Mouse (Mus musculus) heart, embryonic 11.5 days (tissue): Measurements from ENCODE around the gene Olfml3. TPM values are rescaled to one million over a fixed set of nuclear protein-coding genes. Genes with fewer than 3 reads are reported as not detected.

Experiments used
- ATAC-seq: fragments of 200-750 bp; cut with Nextera tagmentation; replicated peaks from 2 replicates; pipeline ENCODE4 v1.8.0; 2017; ENCODE audit warnings: moderate library complexity; ENCODE audit not compliant: insufficient number of reproducible peaks, low FRiP score, low TSS enrichment
- H3K27ac ChIP-seq: fragments of 300-500 bp; sonication (generic); 2 replicates; pipeline ENCODE4 v1.5.1; 2014; ENCODE audit warnings: mild to moderate bottlenecking, low read depth, low read length
- H3K27me3 ChIP-seq: fragments of 300-500 bp; sonication (generic); 2 replicates; pipeline ENCODE4 v1.6.1; 2014; ENCODE audit warnings: mild to moderate bottlenecking, low read length, mixed read lengths; ENCODE audit not compliant: control insufficient read depth, insufficient read depth
- H3K36me3 ChIP-seq: fragments of 300-500 bp; sonication (generic); 2 replicates; pipeline ENCODE4 v1.6.1; 2014; ENCODE audit warnings: mild to moderate bottlenecking, low read length, moderate library complexity, mixed read lengths; ENCODE audit not compliant: control insufficient read depth, insufficient read depth
- H3K4me1 ChIP-seq: fragments of 300-500 bp; sonication (generic); 2 replicates; pipeline ENCODE4 v1.6.1; 2014; ENCODE audit warnings: low read length; ENCODE audit not compliant: control insufficient read depth, insufficient read depth
- H3K4me2 ChIP-seq: fragments of 300-500 bp; sonication (generic); 2 replicates; pipeline ENCODE4 v1.6.1; 2014; ENCODE audit warnings: mild to moderate bottlenecking, moderate library complexity
- H3K4me3 ChIP-seq: fragments of 300-500 bp; sonication (generic); 2 replicates; pipeline ENCODE4 v1.5.1; 2014; ENCODE audit warnings: low read depth, low read length
- H3K9ac ChIP-seq: fragments of 300-500 bp; sonication (generic); 2 replicates; pipeline ENCODE4 v1.6.1; 2014; ENCODE audit warnings: mild to moderate bottlenecking, low read depth, low read length, moderate library complexity
- H3K9me3 ChIP-seq: fragments of 300-500 bp; sonication (generic); replicated peaks from 2 replicates; pipeline ENCODE4 v1.6.1; 2016; ENCODE audit warnings: low read length; ENCODE audit not compliant: control insufficient read depth
- WGBS: fragments of 180-500 bp; shearing (Covaris S2); extraction: QIAGEN DNeasy Blood & Tissue Kit; methylation state at CpG from one replicate; pipeline ENCODE4 v1.1.7; 2014; ENCODE audit not compliant: insufficient replicate concordance; 5-methylcytosine and 5-hydroxymethylcytosine counted together
- polyA plus RNA-seq: library from polyadenylated mRNA; unstranded; fragments of >200 nt; fragmentation: Nextera tagmentation; extraction: Ambion mirVana; gene quantifications from 2 replicates; pipeline ENCODE4 v1.2.1, GENCODE M21; 2014

Gene Olfml3
- polyA plus RNA-seq, 1 experiment from 2014 or later: 21.8 TPM

GRCm38 (mm10) chr3:103726642-103727041 is 11.2 kb downstream of the Olfml3 start:
- no peaks in the 10 kb centered on the region for H3K36me3 ChIP-seq
- H3K9me3 ChIP-seq: no peaks in the 10 kb centered on the region
- H3K27me3 ChIP-seq: no peaks in the 10 kb centered on the region
- no peaks in the 10 kb centered on the region for H3K4me1 ChIP-seq
- no peak overlapping the region for H3K27ac ChIP-seq
- ATAC-seq: no peak
- WGBS: 60% methylated on average over 3 of the region's 3 CpGs
- no peak overlapping the region for H3K4me2 ChIP-seq
- H3K9ac ChIP-seq: no peak overlapping the region
- no peak overlapping the region for H3K4me3 ChIP-seq

GRCm38 (mm10) chr3:103724137-103724536 is 13.7 kb downstream of the Olfml3 start:
- 42% methylated on average over 3 of the region's 3 CpGs for WGBS

DNA sequence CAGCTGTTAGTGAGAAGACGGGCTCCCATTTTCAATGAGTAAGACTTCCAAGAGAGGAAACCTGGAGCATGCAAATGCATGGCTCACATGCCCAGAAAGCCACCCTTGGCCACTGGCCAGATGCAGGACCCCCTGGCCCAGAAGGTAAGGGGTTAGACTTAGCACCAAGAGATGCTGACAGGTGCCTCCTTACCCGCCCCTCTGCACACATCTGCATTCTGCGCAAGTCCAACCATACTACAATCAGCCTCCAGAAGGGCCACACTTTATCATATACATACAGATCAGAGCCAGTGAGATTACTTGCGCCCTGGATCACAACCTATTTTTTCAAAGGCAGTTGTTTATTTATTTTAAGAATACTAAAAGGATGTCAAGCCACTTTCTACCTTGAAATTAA is 19.1 kb downstream of the Olfml3 start:
- no peak for ATAC-seq
- no peak overlapping the region for H3K9ac ChIP-seq
- no peak overlapping the region for H3K4me3 ChIP-seq
- WGBS: 86% methylated on average over 4 of the region's 4 CpGs
- H3K4me1 ChIP-seq: peaks cover 3% of the 10 kb centered on the region; the same call in 1 of the 2 replicates
- H3K36me3 ChIP-seq: no peaks in the 10 kb centered on the region
- H3K27ac ChIP-seq: no peak overlapping the region
- H3K9me3 ChIP-seq: no peaks in the 10 kb centered on the region
- H3K27me3 ChIP-seq: no peaks in the 10 kb centered on the region
- H3K4me2 ChIP-seq: no peak overlapping the region

More at GRCm38 (mm10) chr3:103724137-103724536, 13.7 kb downstream of the Olfml3 start:
- Histone ChIP-seq H3K4me3 (no peak overlapping the region), H3K36me3 (no peaks in the 10 kb centered on the region), H3K4me2 (no peak overlapping the region), H3K9ac (no peak overlapping the region), H3K4me1 (no peaks in the 10 kb centered on the region), H3K27ac (no peak overlapping the region), H3K9me3 (no peaks in the 10 kb centered on the region), H3K27me3 (no peaks in the 10 kb centered on the region)
- ATAC-seq: no peak

DNA sequence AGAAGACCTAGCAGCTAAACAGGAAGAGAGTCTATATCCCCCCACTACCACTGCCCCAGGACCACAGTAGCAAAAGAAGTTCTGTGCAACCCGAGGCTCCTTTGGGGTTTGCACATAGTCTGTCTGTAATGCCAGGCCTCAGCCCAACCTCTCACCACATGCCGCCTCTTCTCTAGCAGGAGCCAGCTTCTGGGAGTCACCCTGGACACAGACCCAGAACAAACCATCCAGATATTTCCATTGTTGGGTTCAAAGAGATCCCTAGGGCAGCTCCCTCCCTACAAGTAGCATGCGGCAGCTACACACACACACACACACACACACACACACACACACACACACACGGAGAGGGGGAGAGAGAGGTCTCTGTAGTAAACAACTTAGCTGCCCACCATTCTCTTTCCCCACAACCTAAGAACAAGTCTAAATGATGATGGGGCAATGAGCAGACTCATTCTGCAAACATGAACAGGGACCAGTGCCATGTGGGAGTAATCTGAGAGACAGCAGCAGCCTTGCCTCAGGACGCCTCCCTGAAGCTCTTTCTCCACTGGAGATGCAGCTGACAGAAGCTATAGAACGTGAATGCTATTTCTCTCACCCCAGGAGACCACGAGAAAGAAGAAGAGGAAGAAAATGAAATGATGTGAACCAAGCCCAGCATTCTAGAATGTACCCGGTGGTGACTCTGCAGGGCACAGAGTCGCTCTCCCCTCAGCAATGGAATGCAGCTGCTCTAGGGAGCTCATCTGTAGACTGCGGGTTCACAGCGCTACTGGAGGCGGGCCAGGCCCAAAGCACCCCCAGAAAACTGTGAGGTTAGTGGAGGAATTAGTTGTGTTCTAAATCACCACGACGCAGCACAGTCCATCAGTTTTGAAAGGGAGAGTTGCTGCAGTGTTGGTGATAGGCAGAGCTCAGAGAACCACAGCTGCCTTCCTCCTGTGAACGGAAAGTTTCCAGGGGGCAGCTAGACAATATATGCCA is 20.7 kb downstream of the Olfml3 start:
- Histone ChIP-seq H3K4me1 (peaks cover 3% of the 10 kb centered on the region; the same call in 1 of the 2 replicates), H3K9ac (no peak overlapping the region), H3K4me2 (no peak overlapping the region), H3K27me3 (no peaks in the 10 kb centered on the region), H3K27ac (no peak overlapping the region), H3K9me3 (no peaks in the 10 kb centered on the region), H3K36me3 (no peaks in the 10 kb centered on the region), H3K4me3 (no peak overlapping the region)
- no peak for ATAC-seq
- 56% methylated on average over 15 of the region's 15 CpGs for WGBS

DNA sequence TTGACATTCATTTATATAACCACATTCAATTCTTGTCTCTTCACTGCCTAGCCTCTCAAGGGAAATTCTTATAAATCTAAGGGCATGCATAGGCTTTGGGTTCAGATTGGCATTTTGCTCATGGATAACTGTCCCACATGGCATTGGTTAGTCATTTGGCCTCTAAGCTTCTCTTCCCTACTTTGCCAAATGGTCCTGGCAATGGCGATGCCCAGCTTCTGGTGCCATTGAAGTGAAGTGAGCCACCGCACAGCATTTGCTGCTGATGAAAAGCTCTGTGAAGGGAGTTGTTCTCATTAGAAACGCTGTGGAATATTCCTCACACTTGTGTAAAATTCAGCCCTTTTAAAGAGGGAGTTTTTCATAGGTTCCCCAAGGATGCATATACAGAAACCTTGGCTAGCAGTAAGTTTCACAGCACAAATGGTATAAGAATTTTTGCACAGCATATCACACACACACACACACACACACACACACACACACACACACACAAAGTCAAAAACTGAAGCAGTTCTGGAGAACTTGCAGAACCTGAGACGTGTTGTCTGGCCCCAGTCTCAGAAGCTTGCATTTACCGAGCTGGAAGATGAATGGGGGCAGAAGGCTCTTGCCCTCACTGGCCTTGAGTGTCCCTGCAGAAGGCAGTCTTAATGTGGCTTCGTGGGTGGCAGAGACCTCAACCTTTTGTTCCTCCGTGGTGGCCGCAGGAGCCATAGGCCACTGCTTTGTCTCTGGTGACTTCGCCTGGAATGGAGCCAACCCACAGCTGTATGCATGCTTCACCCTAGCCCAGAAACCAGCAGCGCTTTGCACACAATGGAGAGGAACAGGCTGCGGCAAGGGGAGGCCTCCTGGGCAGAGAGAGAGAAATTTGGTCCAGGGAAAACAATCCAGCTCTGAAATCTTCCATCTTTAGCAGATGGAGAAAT is 21.8 kb downstream of the Olfml3 start:
- Histone ChIP-seq H3K4me1 (peaks cover 3% of the 10 kb centered on the region; the same call in 1 of the 2 replicates), H3K9me3 (no peaks in the 10 kb centered on the region), H3K4me3 (no peak overlapping the region), H3K27ac (no peak overlapping the region), H3K27me3 (no peaks in the 10 kb centered on the region), H3K4me2 (no peak overlapping the region), H3K36me3 (no peaks in the 10 kb centered on the region), H3K9ac (no peak overlapping the region)
- ATAC-seq: no peak
- 61% methylated on average over 11 of the region's 11 CpGs for WGBS

DNA sequence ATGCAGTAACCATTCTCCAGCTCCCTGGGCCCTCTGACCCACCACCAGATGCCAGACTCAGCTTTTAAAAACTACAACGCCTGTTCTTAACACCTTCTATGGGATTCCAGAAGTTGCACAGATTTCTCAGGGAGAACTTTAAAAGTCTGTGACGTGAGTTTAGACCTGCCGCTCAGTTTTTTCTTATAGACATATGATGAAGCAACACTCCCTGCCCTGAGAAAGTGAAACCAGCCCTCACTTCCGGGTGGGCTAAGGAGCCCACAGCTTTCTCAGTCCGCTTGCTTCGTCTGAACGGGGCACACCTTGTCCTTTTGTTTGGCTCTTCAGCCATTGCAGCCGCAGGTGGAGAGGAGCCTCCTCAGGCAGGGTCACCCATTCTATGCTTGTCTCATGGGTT is 22.9 kb downstream of the Olfml3 start:
- Histone ChIP-seq H3K9me3 (no peaks in the 10 kb centered on the region), H3K4me3 (no peak overlapping the region), H3K27me3 (no peaks in the 10 kb centered on the region), H3K4me2 (no peak overlapping the region), H3K36me3 (no peaks in the 10 kb centered on the region), H3K4me1 (peaks cover 3% of the 10 kb centered on the region; the same call in 1 of the 2 replicates), H3K9ac (no peak overlapping the region), H3K27ac (no peak overlapping the region)
- no peak for ATAC-seq
- WGBS: 73% methylated on average over 8 of the region's 8 CpGs

DNA sequence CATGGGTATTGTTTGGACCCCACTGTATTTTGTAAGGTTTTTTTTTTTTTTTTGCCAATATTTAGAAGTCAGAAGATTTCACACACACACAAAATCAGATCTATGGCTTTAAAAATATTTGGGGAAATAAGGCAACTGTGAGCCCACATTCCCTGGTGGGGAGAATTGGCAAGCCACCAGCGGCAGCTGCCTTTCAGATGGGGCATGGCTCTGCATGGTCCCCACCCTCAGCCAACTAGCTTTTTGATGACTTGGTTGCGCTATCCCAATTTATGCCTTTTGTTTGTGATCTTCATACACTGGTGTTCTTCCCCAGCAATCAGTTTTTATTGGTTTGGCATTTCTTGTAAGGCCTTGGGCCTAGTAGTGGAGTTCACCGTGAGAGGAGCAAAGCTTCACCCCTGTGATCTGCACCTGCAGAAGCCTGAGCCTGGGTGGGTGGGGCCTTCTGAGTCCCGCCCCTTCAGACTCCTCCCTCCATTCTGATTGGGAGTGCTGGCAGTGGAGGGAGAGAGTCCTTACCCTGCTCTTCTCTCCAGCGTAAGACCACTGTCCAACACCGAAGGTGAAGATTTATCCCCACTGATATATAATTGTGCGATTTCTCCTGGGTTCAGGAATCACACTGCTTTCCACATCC is 23.4 kb downstream of the Olfml3 start:
- H3K4me1 ChIP-seq: peaks cover 3% of the 10 kb centered on the region; the same call in 1 of the 2 replicates
- H3K9me3 ChIP-seq: no peaks in the 10 kb centered on the region
- no peak overlapping the region for H3K9ac ChIP-seq
- H3K4me2 ChIP-seq: no peak overlapping the region
- no peak for ATAC-seq
- no peaks in the 10 kb centered on the region for H3K36me3 ChIP-seq
- no peaks in the 10 kb centered on the region for H3K27me3 ChIP-seq
- H3K27ac ChIP-seq: no peak overlapping the region
- no peak overlapping the region for H3K4me3 ChIP-seq
- WGBS: 61% methylated on average over 7 of the region's 7 CpGs

DNA sequence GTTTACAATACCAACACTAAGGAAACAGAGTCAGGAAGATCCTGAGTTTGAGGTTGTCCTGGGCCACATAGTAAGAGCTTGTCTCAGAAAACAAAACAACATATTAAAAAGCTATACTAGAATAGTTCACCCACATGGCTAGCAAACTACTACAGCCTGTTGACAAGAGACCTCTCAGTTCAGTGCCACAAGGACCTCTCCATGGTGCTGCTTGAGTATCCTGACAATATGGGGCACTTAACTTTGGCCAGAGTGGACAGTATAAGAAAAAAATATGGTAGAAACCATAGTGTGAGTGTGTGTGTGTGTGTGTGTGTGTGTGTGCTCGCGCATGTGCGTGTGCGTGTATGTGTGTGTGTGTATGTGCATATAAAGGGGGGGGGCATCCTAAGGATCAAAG is 25.6 kb downstream of the Olfml3 start:
- Histone ChIP-seq H3K9ac (no peak overlapping the region), H3K4me1 (0 out of 2 replicates have a peak, but pooled peaks cover under 1% of the 10 kb centered on the region), H3K27ac (no peak overlapping the region), H3K36me3 (no peaks in the 10 kb centered on the region), H3K27me3 (no peaks in the 10 kb centered on the region), H3K4me3 (no peak overlapping the region), H3K4me2 (no peak overlapping the region), H3K9me3 (no peaks in the 10 kb centered on the region)
- ATAC-seq: no peak
- 79% methylated on average over 4 of the region's 4 CpGs for WGBS
